24 mouse cellular contexts compared by ENCODE assay signal in the genomic region with DNA sequence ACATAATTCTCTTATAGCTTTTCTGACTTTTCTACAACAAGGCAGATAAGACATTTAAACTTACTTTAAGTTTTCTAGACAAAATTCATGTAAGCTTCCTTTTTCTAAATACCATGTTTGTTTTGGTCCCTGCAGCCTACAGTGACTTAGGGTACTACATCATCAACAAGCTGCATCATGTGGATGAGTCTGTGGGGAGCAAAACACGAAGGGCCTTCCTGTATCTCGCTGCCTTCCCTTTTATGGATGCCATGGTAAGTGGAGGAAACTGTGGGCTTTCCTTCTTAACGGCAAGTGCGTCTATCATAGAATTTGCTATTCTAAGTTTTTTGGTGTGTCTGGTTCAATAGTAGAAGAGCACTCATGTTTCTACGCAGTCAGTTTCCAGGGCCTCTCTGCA.
DNase-seq lines count a peak whose midpoint lies in the region; ATAC-seq and TF ChIP-seq lines count a peak whose summit lies in the region.
"Had no signal": no experiment of that assay in that cellular context is flagged by ENCODE, and none has a peak within 500 bp of the region (broad histone marks: within the 10 kb centered on the region; RNA-seq: fewer than 3 reads in every experiment).

No protein-coding gene starts in this region.

- no peaks in the 10 kb centered on the region for H3K4me1 ChIP-seq in intestine, postnatal 0 days (replicated peaks; ENCODE audit: control insufficient read depth, insufficient read depth, low read length)
- H3K4me1 ChIP-seq in intestine, embryonic 16.5 days (ENCODE audit: control insufficient read depth, insufficient read depth, low read length): peaks cover 6% of the 10 kb centered on the region; the same call in 1 of the 2 replicates
- peaks cover 25% of the 10 kb centered on the region for H3K4me1 ChIP-seq in hindbrain, embryonic 10.5 days (replicated peaks)

- no peak overlapping the region for H3K9ac ChIP-seq in intestine, postnatal 0 days (ENCODE audit: low read depth, low read length)
- H3K9ac ChIP-seq in intestine, embryonic 16.5 days (ENCODE audit: low read depth, low read length): no peak overlapping the region
- H3K9ac ChIP-seq: embryonic facial prominence, embryonic 13.5 days; embryonic facial prominence, embryonic 15.5 days; forebrain, embryonic 12.5 days had no signal

- TF ChIP-seq CTCF in gastrocnemius, adult 2 months (IDR thresholded peaks at IDR 0.05): no peak
- TF ChIP-seq CTCF in intestine, postnatal 0 days (IDR thresholded peaks at IDR 0.05; ENCODE audit: low read depth): no peak

- DNase-seq in gastrocnemius, adult 2 months: no peak
- DNase-seq in gastrocnemius, postnatal 25 days: no peak
- DNase-seq in 416B (ENCODE audit: low read depth): peak; percentile 55
- no peak for DNase-seq in kidney, adult 11 months
- no peak for DNase-seq in hindbrain, embryonic 10.5 days (ENCODE audit: low spot score)
- DNase-seq: adrenal gland, adult 8-10 months; adrenal gland, postnatal 14 days; adrenal gland, postnatal 36 days; cerebellum, adult 11-12 months; cerebellum, adult 2 months; cerebellum, adult 9-10 months; cerebellum, postnatal 10 days; cerebellum, postnatal 25 days; embryo, embryonic 11 days had no signal

- no peaks in the 10 kb centered on the region for H3K27me3 ChIP-seq in intestine, postnatal 0 days (replicated peaks; ENCODE audit: control insufficient read depth, insufficient read depth, low read length)
- H3K27me3 ChIP-seq in intestine, embryonic 16.5 days (replicated peaks; ENCODE audit: control insufficient read depth, insufficient read depth, low read length): no peaks in the 10 kb centered on the region
- no peaks in the 10 kb centered on the region for H3K27me3 ChIP-seq in hindbrain, embryonic 10.5 days (ENCODE audit: insufficient read depth, poor library complexity, severe bottlenecking)
- H3K27me3 ChIP-seq: embryonic facial prominence, embryonic 13.5 days; embryonic facial prominence, embryonic 15.5 days; forebrain, embryonic 12.5 days had no signal

- ATAC-seq in intestine, postnatal 0 days: no peak
- no peak for ATAC-seq in intestine, embryonic 16.5 days
- ATAC-seq in hematopoietic stem cell, adult 5-6 weeks (replicated peaks in 1 of 2; ENCODE audit: insufficient read depth in 1 of 2, low FRiP score in 2 of 2, low TSS enrichment in 1 of 2, low read depth in 1 of 2, poor library complexity in 2 of 2, severe bottlenecking in 2 of 2): 0 out of 4 replicates have a peak, but pooled peaks have one; percentile 27 to 32
- ATAC-seq: forebrain, embryonic 14.5 days; forebrain, embryonic 16.5 days had no signal

- H3K4me3 ChIP-seq in gastrocnemius, adult 2 months: no peak overlapping the region
- H3K4me3 ChIP-seq in intestine, postnatal 0 days (ENCODE audit: low read depth, low read length): no peak overlapping the region
- H3K4me3 ChIP-seq in intestine, embryonic 16.5 days (ENCODE audit: low read length): no peak overlapping the region
- no peak overlapping the region for H3K4me3 ChIP-seq in hindbrain, embryonic 10.5 days
- H3K4me3 ChIP-seq: embryonic facial prominence, embryonic 13.5 days; embryonic facial prominence, embryonic 15.5 days; erythroblast, embryonic 14.5 days; forebrain, embryonic 10.5 days; forebrain, embryonic 12.5 days had no signal

- intact Hi-C loops in gastrocnemius, adult 2 months (cut with DNase I): loop anchor here (2.0 to 5.0 kb wide), 2 partner anchors 17 to 76 kb away; no protein-coding TSS in a partner anchor

- H3K4me2 ChIP-seq in intestine, postnatal 0 days (replicated peaks; ENCODE audit: low read depth): no peak overlapping the region
- no peak overlapping the region for H3K4me2 ChIP-seq in intestine, embryonic 16.5 days (ENCODE audit: low read depth, low read length)
- H3K4me2 ChIP-seq: embryonic facial prominence, embryonic 13.5 days; embryonic facial prominence, embryonic 15.5 days; forebrain, embryonic 12.5 days had no signal

- 69% methylated on average over 5 of the region's 5 CpGs for WGBS in intestine, postnatal 0 days
- WGBS in intestine, embryonic 16.5 days: 84% methylated on average over 5 of the region's 5 CpGs
- 94% methylated on average over 5 of the region's 5 CpGs for WGBS in hindbrain, embryonic 10.5 days

- peak overlapping the region; percentile 90; the same call in 1 of the 2 replicates for H3K27ac ChIP-seq in gastrocnemius, adult 2 months
- H3K27ac ChIP-seq in intestine, postnatal 0 days (ENCODE audit: low read depth, low read length): peak overlapping the region; percentile 41; the same call in 1 of the 2 replicates
- no peak overlapping the region for H3K27ac ChIP-seq in intestine, embryonic 16.5 days (ENCODE audit: low read length)
- no peak overlapping the region for H3K27ac ChIP-seq in hindbrain, embryonic 10.5 days
- H3K27ac ChIP-seq: embryonic facial prominence, embryonic 13.5 days; embryonic facial prominence, embryonic 15.5 days; forebrain, embryonic 10.5 days; forebrain, embryonic 12.5 days had no signal

- H3K9me3 ChIP-seq in intestine, postnatal 0 days (ENCODE audit: control insufficient read depth): no peaks in the 10 kb centered on the region
- no peaks in the 10 kb centered on the region for H3K9me3 ChIP-seq in intestine, embryonic 16.5 days (ENCODE audit: control insufficient read depth, low read length)
- H3K9me3 ChIP-seq in hindbrain, embryonic 10.5 days: no peaks in the 10 kb centered on the region
- H3K9me3 ChIP-seq: embryonic facial prominence, embryonic 13.5 days; embryonic facial prominence, embryonic 15.5 days; forebrain, embryonic 10.5 days; forebrain, embryonic 12.5 days had no signal

- peaks cover 17% of the 10 kb centered on the region; the same call in 1 of the 2 replicates for H3K36me3 ChIP-seq in intestine, postnatal 0 days (ENCODE audit: control insufficient read depth, insufficient read depth)
- H3K36me3 ChIP-seq in intestine, embryonic 16.5 days (ENCODE audit: control insufficient read depth, insufficient read depth, low read length): 0 out of 2 replicates have a peak, but pooled peaks cover 2% of the 10 kb centered on the region
- peaks cover 10% of the 10 kb centered on the region for H3K36me3 ChIP-seq in hindbrain, embryonic 10.5 days
- H3K36me3 ChIP-seq: embryonic facial prominence, embryonic 13.5 days; embryonic facial prominence, embryonic 15.5 days; forebrain, embryonic 12.5 days had no signal

Comparison
In these comparisons a context has a peak if more than half of its experiments do, and no peak if none do; other contexts are left out.
1. H3K27ac ChIP-seq: peak in gastrocnemius, adult 2 months (single experiment) and intestine, postnatal 0 days (single experiment); none in intestine, embryonic 16.5 days (single experiment) and hindbrain, embryonic 10.5 days (single experiment).
2. ATAC-seq: peak in hematopoietic stem cell, adult 5-6 weeks (2 of 2); none in intestine, postnatal 0 days (single experiment) and intestine, embryonic 16.5 days (single experiment).